Mouse (Mus musculus) retina, embryonic 14.5 days (tissue): ENCODE measurements around the gene Slc25a40.

Source experiments
- DNase-seq: peaks from one replicate; pipeline ENCODE4 v3.0.0-alpha.2; 2015; ENCODE audit warnings: low spot score

Gene Slc25a40

DNA sequence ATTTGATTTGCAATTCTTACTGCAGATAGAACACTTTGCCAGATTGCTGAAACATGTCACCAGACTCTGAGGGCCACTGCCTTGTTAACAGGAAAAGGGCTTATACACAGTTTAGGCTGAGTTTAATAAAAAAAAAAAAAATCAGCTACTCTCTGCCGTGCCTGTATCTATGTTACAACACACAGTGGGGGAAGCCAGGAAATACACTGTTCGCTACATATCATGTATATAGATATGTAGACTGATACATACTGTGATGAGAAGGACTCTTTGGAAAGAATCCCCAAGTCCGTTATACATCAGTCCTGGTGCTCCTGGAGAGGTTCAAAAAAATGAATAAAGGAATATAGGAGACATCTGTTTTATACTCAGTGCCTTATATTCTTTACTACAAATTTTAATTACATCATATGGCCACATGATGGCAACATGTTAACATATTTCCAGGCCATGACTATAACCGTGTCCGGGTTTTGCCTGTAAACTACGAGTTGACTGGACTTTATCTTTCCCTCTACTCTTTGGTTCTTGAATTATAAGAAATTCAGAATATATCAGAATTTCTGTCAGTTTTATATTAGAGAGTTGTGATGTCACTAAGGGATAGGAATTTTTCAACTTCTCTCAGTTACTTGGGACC, 66.9 kb downstream of the Slc25a40 start:
- DNase-seq, result peak; percentile 73

DNA sequence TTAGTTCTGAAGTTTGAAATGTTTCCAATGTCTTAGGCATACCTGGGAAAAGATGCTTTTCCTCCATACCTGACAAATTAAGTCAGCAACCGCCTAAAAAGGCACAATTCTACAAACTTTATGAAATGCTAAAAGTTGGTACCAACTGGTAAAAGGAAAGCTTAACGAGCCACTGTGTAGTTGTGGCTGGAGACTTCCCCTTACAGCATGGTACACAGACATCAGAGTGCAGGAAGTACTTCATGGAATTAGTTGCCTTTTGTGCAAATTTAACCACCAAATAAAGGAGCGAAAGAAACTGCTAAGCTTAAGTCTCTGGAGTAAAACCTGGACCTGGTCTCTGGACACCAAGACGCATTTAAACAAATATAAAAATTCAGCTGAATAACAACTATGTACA, 69.1 kb downstream of the Slc25a40 start:
- no peak for DNase-seq
